Mouse (Mus musculus): ENCODE measurements around the gene Zfp553. TPM values are rescaled to one million over a fixed set of nuclear protein-coding genes. Genes with fewer than 3 reads are reported as not detected.

Zfp553 gene
- polyA plus RNA-seq, 1 experiment: 8.9 TPM

GRCm38 (mm10) chr7:127273118-127273923, 40.5 kb downstream of the Zfp553 start:
- DNase-seq: no peak
- peaks cover 9% of the 10 kb centered on the region for H3K4me1 ChIP-seq (ENCODE audit: control insufficient read depth, insufficient read depth, low read length)
- TF ChIP-seq POLR2A (IDR thresholded peaks at IDR 0.05; ENCODE audit: borderline replicate concordance, extremely low read depth, low read depth, low read length): no peak
- no peak for TF ChIP-seq CTCF (IDR thresholded peaks at IDR 0.05; ENCODE audit: insufficient read depth, low read length)
- 10% methylated on average over 50 of the region's 50 CpGs for WGBS
- H3K4me3 ChIP-seq (replicated peaks; ENCODE audit: extremely low read depth, low read depth, low read length): peak overlapping the region; percentile 74

- peaks cover 9% of the 10 kb centered on the region for H3K4me1 ChIP-seq (ENCODE audit: control insufficient read depth, insufficient read depth, low read length)
- peak within 1 kb of the TSS; percentile 74 for H3K4me3 ChIP-seq (replicated peaks; ENCODE audit: extremely low read depth, low read depth, low read length)
- WGBS: 1% methylated on average over 39 of the region's 39 CpGs
- peak; percentile 97 for DNase-seq
- TF ChIP-seq POLR2A (IDR thresholded peaks at IDR 0.05; ENCODE audit: borderline replicate concordance, extremely low read depth, low read depth, low read length): peak; percentile 99
- TF ChIP-seq CTCF (IDR thresholded peaks at IDR 0.05; ENCODE audit: insufficient read depth, low read length): no peak
Observed at GRCm38 (mm10) chr7:127273925-127274789, 41.3 kb downstream of the Zfp553 start, which contains the start of gene Sephs2. Gene Sephs2, minus strand, starts transcription at chr7:127274055.

- WGBS: 51% methylated on average over 5 of the region's 5 CpGs
Observed at GRCm38 (mm10) chr7:127276519-127276961, 43.7 kb downstream of the Zfp553 start.

GRCm38 (mm10) chr7:127278311-127278710, 45.5 kb downstream of the Zfp553 start:
- WGBS: 19% methylated on average over 8 of the region's 8 CpGs
- Histone ChIP-seq H3K4me3 (replicated peaks; ENCODE audit: extremely low read depth, low read depth, low read length) (no peak overlapping the region), H3K4me1 (ENCODE audit: control insufficient read depth, insufficient read depth, low read length) (no peaks in the 10 kb centered on the region; the same call in 1 of the 2 replicates)
- TF ChIP-seq POLR2A (IDR thresholded peaks at IDR 0.05; ENCODE audit: borderline replicate concordance, extremely low read depth, low read depth, low read length) (no peak), CTCF (IDR thresholded peaks at IDR 0.05; ENCODE audit: insufficient read depth, low read length) (peak; percentile 75)
- DNase-seq: no peak

More at GRCm38 (mm10) chr7:127276519-127276961, 43.7 kb downstream of the Zfp553 start:
- no peak overlapping the region for H3K4me3 ChIP-seq (replicated peaks; ENCODE audit: extremely low read depth, low read depth, low read length)
- no peak for DNase-seq
- TF ChIP-seq POLR2A (IDR thresholded peaks at IDR 0.05; ENCODE audit: borderline replicate concordance, extremely low read depth, low read depth, low read length): no peak
- TF ChIP-seq CTCF (IDR thresholded peaks at IDR 0.05; ENCODE audit: insufficient read depth, low read length): no peak
- H3K4me1 ChIP-seq (ENCODE audit: control insufficient read depth, insufficient read depth, low read length): peaks cover 9% of the 10 kb centered on the region

GRCm38 (mm10) chr7:127280092-127280491, 47.2 kb downstream of the Zfp553 start:
- no peak for DNase-seq
- TF ChIP-seq POLR2A (IDR thresholded peaks at IDR 0.05; ENCODE audit: borderline replicate concordance, extremely low read depth, low read depth, low read length) (no peak), CTCF (IDR thresholded peaks at IDR 0.05; ENCODE audit: insufficient read depth, low read length) (no peak)
- Histone ChIP-seq H3K4me1 (ENCODE audit: control insufficient read depth, insufficient read depth, low read length) (no peaks in the 10 kb centered on the region), H3K4me3 (replicated peaks; ENCODE audit: extremely low read depth, low read depth, low read length) (no peak overlapping the region)
- WGBS: 50% methylated on average over 3 of the region's 3 CpGs

- Histone ChIP-seq H3K4me1 (ENCODE audit: control insufficient read depth, insufficient read depth, low read length) (no peaks in the 10 kb centered on the region), H3K4me3 (replicated peaks; ENCODE audit: extremely low read depth, low read depth, low read length) (no peak overlapping the region)
- no peak for TF ChIP-seq POLR2A (IDR thresholded peaks at IDR 0.05; ENCODE audit: borderline replicate concordance, extremely low read depth, low read depth, low read length)
- no peak for TF ChIP-seq CTCF (IDR thresholded peaks at IDR 0.05; ENCODE audit: insufficient read depth, low read length)
- WGBS: 31% methylated on average over 4 of the region's 4 CpGs
- DNase-seq: no peak
Observed at GRCm38 (mm10) chr7:127281114-127281513, 48.3 kb downstream of the Zfp553 start.

GRCm38 (mm10) chr7:127282190-127282589, 49.3 kb downstream of the Zfp553 start:
- Histone ChIP-seq H3K4me1 (ENCODE audit: control insufficient read depth, insufficient read depth, low read length) (no peaks in the 10 kb centered on the region), H3K4me3 (replicated peaks; ENCODE audit: extremely low read depth, low read depth, low read length) (no peak overlapping the region)
- no peak for TF ChIP-seq POLR2A (IDR thresholded peaks at IDR 0.05; ENCODE audit: borderline replicate concordance, extremely low read depth, low read depth, low read length)
- no peak for TF ChIP-seq CTCF (IDR thresholded peaks at IDR 0.05; ENCODE audit: insufficient read depth, low read length)
- DNase-seq: no peak
- 49% methylated on average over 2 of the region's 2 CpGs for WGBS

GRCm38 (mm10) chr7:127285154-127285553, 52.3 kb downstream of the Zfp553 start:
- H3K4me3 ChIP-seq (replicated peaks; ENCODE audit: extremely low read depth, low read depth, low read length): no peak overlapping the region
- no peak for DNase-seq
- H3K4me1 ChIP-seq (ENCODE audit: control insufficient read depth, insufficient read depth, low read length): no peaks in the 10 kb centered on the region
- WGBS: 61% methylated on average over 6 of the region's 10 CpGs
- TF ChIP-seq CTCF (IDR thresholded peaks at IDR 0.05; ENCODE audit: insufficient read depth, low read length) (no peak), POLR2A (IDR thresholded peaks at IDR 0.05; ENCODE audit: borderline replicate concordance, extremely low read depth, low read depth, low read length) (no peak)

Other genes with a start within 250 kb of the Zfp553 start
- 82.2 and 125 TPM in 2 replicates for gene Mvp, start 218.4 kb upstream of the Zfp553 start, polyA plus RNA-seq (2012; rRNA removed)
- gene Pagr1b, start 216.6 kb upstream of the Zfp553 start, polyA plus RNA-seq (2012; rRNA removed): 2.6 and 2.8 TPM in 2 replicates
- 5.7 and 7.5 TPM in 2 replicates for gene Pagr1a, start 215.7 kb upstream of the Zfp553 start, polyA plus RNA-seq (2012; rRNA removed)
- gene Gm42742, start 212.0 kb upstream of the Zfp553 start, polyA plus RNA-seq (2012; rRNA removed): 26.5 and 38.8 TPM in 2 replicates
- 8.1 and 9.8 TPM in 2 replicates for gene Prrt2, start 211.8 kb upstream of the Zfp553 start, polyA plus RNA-seq (2012; rRNA removed)
- 131 and 194 TPM in 2 replicates for gene Maz, start 206.0 kb upstream of the Zfp553 start, polyA plus RNA-seq (2012; rRNA removed)
- gene Kif22, start 190.6 kb upstream of the Zfp553 start, polyA plus RNA-seq (2012; rRNA removed): 0.78 and 1.3 TPM in 2 replicates
- 0.37 and 19.0 TPM in 2 replicates for gene Zg16, start 145.7 kb upstream of the Zfp553 start, polyA plus RNA-seq (2012; rRNA removed)
- 45.0 and 49.9 TPM in 2 replicates for gene AI467606, start 141.7 kb upstream of the Zfp553 start, polyA plus RNA-seq (2012; rRNA removed)
- gene Qprt, start 110.8 kb upstream of the Zfp553 start, polyA plus RNA-seq (2012; rRNA removed): 0.57 and 0.93 TPM in 2 replicates
- 11.8 and 13.2 TPM in 2 replicates for gene Spn, start 95.2 kb upstream of the Zfp553 start, polyA plus RNA-seq (2012; rRNA removed)
- gene Cd2bp2, start 37.0 kb upstream of the Zfp553 start, polyA plus RNA-seq (2012; rRNA removed): 20.7 and 31.0 TPM in 2 replicates
- 30.3 and 32.9 TPM in 2 replicates for gene Tbc1d10b, start 24.6 kb upstream of the Zfp553 start, polyA plus RNA-seq (2012; rRNA removed)
- 1.3 and 135 TPM in 2 replicates for gene Mylpf, start 24.2 kb upstream of the Zfp553 start, polyA plus RNA-seq (2012; rRNA removed)
- 26.5 and 28.5 TPM in 2 replicates for gene Sept1, start 69 bp downstream of the Zfp553 start, polyA plus RNA-seq (2012; rRNA removed)
- 57.4 and 82.8 TPM in 2 replicates for gene Zfp771, start 11.2 kb downstream of the Zfp553 start, polyA plus RNA-seq (2012; rRNA removed)
- gene Dctpp1, start 27.6 kb downstream of the Zfp553 start, polyA plus RNA-seq (2012; rRNA removed): 17.6 and 17.9 TPM in 2 replicates
- 15.4 and 16.2 TPM in 2 replicates for gene Sephs2, start 41.0 kb downstream of the Zfp553 start, polyA plus RNA-seq (2012; rRNA removed)
- 28.2 and 36.9 TPM in 2 replicates for gene Itgal, start 63.2 kb downstream of the Zfp553 start, polyA plus RNA-seq (2012; rRNA removed)
- 31.7 and 35.5 TPM in 2 replicates for gene Zfp768, start 112.5 kb downstream of the Zfp553 start, polyA plus RNA-seq (2012; rRNA removed)
- gene Zfp747, start 143.0 kb downstream of the Zfp553 start, polyA plus RNA-seq (2012; rRNA removed): 10.9 TPM in 2 replicates
- gene 9130019O22Rik, start 154.1 kb downstream of the Zfp553 start, polyA plus RNA-seq (2012; rRNA removed): 4.1 and 5.1 TPM in 2 replicates
- gene E430018J23Rik, start 160.6 kb downstream of the Zfp553 start, polyA plus RNA-seq (2012; rRNA removed): 7.6 TPM in 2 replicates
- 7.5 and 8.5 TPM in 2 replicates for gene Zfp764, start 173.8 kb downstream of the Zfp553 start, polyA plus RNA-seq (2012; rRNA removed)
- 22.6 and 23.0 TPM in 2 replicates for gene Zfp688, start 189.0 kb downstream of the Zfp553 start, polyA plus RNA-seq (2012; rRNA removed)
- gene Zfp689, start 216.1 kb downstream of the Zfp553 start, polyA plus RNA-seq (2012; rRNA removed): 4.9 and 5.6 TPM in 2 replicates
- 80.2 and 89.0 TPM in 2 replicates for gene Prr14, start 226.6 kb downstream of the Zfp553 start, polyA plus RNA-seq (2012; rRNA removed)
- 32.0 and 42.2 TPM in 2 replicates for gene Fbrs, start 246.1 kb downstream of the Zfp553 start, polyA plus RNA-seq (2012; rRNA removed)

Measured in lung, adult 2 months (tissue).